Mouse (Mus musculus) inflammation-experienced regulatory T-cells, adult 16 weeks (primary cell): Measurements from ENCODE around the gene Hes5. TPM values are rescaled to one million over a fixed set of nuclear protein-coding genes. Genes with fewer than 3 reads are reported as not detected.

Experiments
- polyA plus RNA-seq: library from polyadenylated mRNA; unstranded; fragments of 100-300 nt; shearing (Covaris generic); gene quantifications from one replicate; pipeline ENCODE4 v1.2.1, GENCODE M21; 2017

The Hes5 gene
- polyA plus RNA-seq = 0.67 TPM

DNA sequence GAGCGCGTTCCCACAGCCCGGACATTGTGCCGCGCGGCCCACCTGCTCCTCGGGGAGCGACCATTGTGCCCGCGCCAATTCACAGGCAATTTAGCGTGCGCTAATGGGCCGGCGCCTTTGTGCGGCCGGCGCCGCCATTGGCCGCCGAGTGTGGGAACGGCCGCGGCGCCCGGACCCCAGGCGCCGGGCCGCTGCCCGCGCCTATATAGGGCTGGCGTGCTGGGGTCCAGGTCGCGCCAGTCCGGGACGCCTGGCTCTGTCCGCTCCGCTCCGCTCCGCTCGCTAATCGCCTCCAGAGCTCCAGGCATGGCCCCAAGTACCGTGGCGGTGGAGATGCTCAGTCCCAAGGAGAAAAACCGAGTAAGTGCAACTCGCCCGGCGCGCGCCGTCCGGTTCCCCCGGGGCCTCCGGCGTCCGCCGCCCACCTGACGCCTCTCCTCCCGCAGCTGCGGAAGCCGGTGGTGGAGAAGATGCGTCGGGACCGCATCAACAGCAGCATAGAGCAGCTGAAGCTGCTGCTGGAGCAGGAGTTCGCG lies at the start of gene Hes5:
Hes5 (plus strand) TSS at position 234 of the 536 bp plus-strand sequence.

DNA sequence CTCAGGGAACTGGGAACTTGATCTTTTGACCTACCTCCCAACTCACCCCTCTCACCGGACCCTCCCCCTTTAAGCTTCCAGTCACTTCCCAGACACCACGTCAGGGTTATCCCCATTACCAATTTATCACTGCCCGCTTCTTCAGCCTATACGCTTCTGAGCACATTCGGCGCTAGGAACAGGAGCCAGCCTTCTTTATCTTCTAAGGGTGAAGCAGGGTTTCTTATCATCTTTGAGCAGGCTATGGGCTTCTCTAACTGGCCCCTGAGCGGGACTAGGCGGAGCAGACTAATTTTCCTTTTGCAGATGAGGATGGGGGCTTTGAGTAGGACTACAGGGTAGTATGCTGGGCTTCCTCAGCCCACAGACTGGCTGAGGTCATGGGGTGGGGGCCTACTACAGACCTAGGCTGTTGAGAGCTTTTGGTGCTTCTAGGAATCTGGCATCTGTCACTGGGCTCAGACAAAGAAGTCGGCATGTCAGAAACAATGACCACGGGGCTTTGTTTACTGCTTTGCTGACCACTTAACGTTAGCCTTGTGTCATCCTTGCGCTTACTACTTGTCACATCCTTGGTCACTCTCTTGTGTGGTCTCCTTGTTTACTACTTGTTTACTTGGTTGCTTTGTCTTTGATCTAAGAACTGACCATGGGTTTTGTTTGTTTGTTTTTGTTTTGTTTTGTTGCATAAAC lies 32.2 kb upstream of the Hes5 start, which contains the start of gene Tnfrsf14:
Tnfrsf14 (minus strand) TSS at position 169 of the 693 bp plus-strand sequence.

DNA sequence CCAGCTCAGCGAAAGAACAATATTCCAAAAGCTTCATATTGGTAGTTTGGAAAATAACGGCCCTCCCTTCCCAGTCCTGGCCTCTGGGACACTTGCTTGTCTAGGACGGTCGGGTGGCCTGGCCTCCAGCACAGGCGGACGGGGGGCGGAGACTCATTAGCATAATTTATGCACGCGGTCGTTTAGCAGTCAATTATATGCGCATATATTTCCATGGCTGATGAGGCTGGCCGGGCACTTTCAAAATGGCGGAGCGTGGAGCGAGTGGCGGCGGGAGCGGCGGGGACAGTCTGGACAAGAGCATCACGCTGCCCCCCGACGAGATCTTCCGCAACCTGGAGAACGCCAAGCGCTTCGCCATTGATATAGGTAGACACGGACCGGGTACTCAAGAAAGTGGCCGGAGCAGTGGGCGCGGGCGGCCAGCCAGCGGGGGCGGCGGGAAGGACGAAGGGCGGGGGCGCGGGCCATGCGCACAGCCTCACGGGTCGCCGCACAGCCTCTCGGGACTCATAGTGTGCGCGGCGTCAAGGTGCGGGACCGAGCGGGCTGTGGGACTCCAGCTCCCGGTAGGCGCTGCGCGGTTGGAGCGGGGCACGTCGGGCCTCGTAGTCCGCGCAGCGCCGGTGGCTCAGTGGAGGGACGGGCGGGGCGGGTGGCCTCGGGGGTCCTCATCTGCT lies 3.3 kb downstream of the Hes5 start, which contains the start of gene Pank4:
Pank4 (plus strand) TSS at position 223 of the 680 bp plus-strand sequence.

Other genes with a start within 250 kb of the Hes5 start
- gene Ttc34, start 123.5 kb upstream of the Hes5 start, polyA plus RNA-seq = not detected
- gene Mmel1, start 91.3 kb upstream of the Hes5 start, polyA plus RNA-seq = not detected
- 7.7 TPM for gene Fam213b, start 61.8 kb upstream of the Hes5 start, polyA plus RNA-seq
- gene Tnfrsf14, start 32.4 kb upstream of the Hes5 start, polyA plus RNA-seq = 14.6 TPM
- 81.8 TPM for gene Pank4, start 3.2 kb downstream of the Hes5 start, polyA plus RNA-seq
- 0.15 TPM for gene Plch2, start 95.9 kb downstream of the Hes5 start, polyA plus RNA-seq
- 14.5 TPM for gene Pex10, start 106.1 kb downstream of the Hes5 start, polyA plus RNA-seq
- 185 TPM for gene Rer1, start 125.5 kb downstream of the Hes5 start, polyA plus RNA-seq
- gene Morn1, start 125.7 kb downstream of the Hes5 start, polyA plus RNA-seq = 2.3 TPM